Mouse (Mus musculus) liver, adult 2 months (tissue): Measurements from ENCODE around the gene Peli1. TPM values are rescaled to one million over a fixed set of nuclear protein-coding genes. Genes with fewer than 3 reads are reported as not detected.
A peak's percentile ranks its signal among the peaks of the same experiment; 100 is the strongest.

Source experiments
- DNase-seq: peaks from one replicate; pipeline ENCODE4 v3.0.0-alpha.2; 2011; ENCODE audit warnings: low read depth, low spot score; ENCODE audit errors: extremely low read depth
- H3K27ac ChIP-seq: fragments of 200-500 bp; replicated peaks from 2 replicates; pipeline ENCODE4 v1.5.1; 2012; ENCODE audit warnings: low read depth, mild to moderate bottlenecking, control low read depth, inconsistent platforms, low read length; ENCODE audit not compliant: insufficient read depth
- H3K27me3 ChIP-seq: fragments of 200-500 bp; 2 replicates; pipeline ENCODE4 v1.6.1; 2012; ENCODE audit warnings: mild to moderate bottlenecking, moderate library complexity, low read length, inconsistent platforms; ENCODE audit not compliant: control insufficient read depth, insufficient read depth
- H3K36me3 ChIP-seq: fragments of 200-500 bp; 2 replicates; pipeline ENCODE4 v1.6.1; 2012; ENCODE audit warnings: low read length, inconsistent platforms; ENCODE audit not compliant: control insufficient read depth, insufficient read depth
- H3K4me1 ChIP-seq: fragments of 200-500 bp; 2 replicates; pipeline ENCODE4 v1.6.1; 2011; ENCODE audit warnings: low read length; ENCODE audit not compliant: control insufficient read depth, insufficient read depth
- H3K4me3 ChIP-seq: fragments of 200-500 bp; 2 replicates; pipeline ENCODE4 v1.5.1; 2011; ENCODE audit warnings: low read depth, mild to moderate bottlenecking, control low read depth, low read length, moderate library complexity; ENCODE audit not compliant: insufficient read depth
- H3K79me2 ChIP-seq: fragments of 200-500 bp; 2 replicates; pipeline ENCODE4 v1.6.1; 2012; ENCODE audit warnings: inconsistent platforms, mild to moderate bottlenecking, low read length, moderate library complexity; ENCODE audit not compliant: control insufficient read depth, insufficient read depth
- H3K9ac ChIP-seq: fragments of 200-500 bp; 2 replicates; pipeline ENCODE4 v1.6.1; 2012; ENCODE audit warnings: low read depth, mild to moderate bottlenecking, control low read depth, inconsistent platforms, low read length
- CTCF ChIP-seq: fragments of 200-500 bp; IDR thresholded peaks from 2 replicates; pipeline ENCODE4 v1.5.1; 2011; ENCODE audit warnings: low read depth, low read length, control low read depth
- POLR2A ChIP-seq: fragments of 200-500 bp; IDR thresholded peaks from 2 replicates; pipeline ENCODE4 v1.6.1; 2011; ENCODE audit warnings: low read length, control low read depth; ENCODE audit not compliant: insufficient read depth; ENCODE audit errors: extremely low read depth
- WGBS: fragments of 180-500 bp; shearing (Covaris S2); methylation state at CpG from one replicate; pipeline ENCODE4 v1.1.7; 2018; 5-methylcytosine and 5-hydroxymethylcytosine counted together
- polyA plus RNA-seq: library from polyadenylated mRNA; depleted of rRNA; stranded (reverse); fragments of >200 nt; gene quantifications from 2 replicates; pipeline ENCODE4 v1.2.3, GENCODE M21; 2012
- total RNA-seq: library from RNA; depleted of rRNA; stranded (reverse); fragments of >200 nt; gene quantifications from 2 replicates; pipeline ENCODE4 v1.2.3, GENCODE M21; 2014

Gene Peli1
- total and polyA plus RNA-seq, 2 experiments = 7.5 to 15.4 TPM

DNA sequence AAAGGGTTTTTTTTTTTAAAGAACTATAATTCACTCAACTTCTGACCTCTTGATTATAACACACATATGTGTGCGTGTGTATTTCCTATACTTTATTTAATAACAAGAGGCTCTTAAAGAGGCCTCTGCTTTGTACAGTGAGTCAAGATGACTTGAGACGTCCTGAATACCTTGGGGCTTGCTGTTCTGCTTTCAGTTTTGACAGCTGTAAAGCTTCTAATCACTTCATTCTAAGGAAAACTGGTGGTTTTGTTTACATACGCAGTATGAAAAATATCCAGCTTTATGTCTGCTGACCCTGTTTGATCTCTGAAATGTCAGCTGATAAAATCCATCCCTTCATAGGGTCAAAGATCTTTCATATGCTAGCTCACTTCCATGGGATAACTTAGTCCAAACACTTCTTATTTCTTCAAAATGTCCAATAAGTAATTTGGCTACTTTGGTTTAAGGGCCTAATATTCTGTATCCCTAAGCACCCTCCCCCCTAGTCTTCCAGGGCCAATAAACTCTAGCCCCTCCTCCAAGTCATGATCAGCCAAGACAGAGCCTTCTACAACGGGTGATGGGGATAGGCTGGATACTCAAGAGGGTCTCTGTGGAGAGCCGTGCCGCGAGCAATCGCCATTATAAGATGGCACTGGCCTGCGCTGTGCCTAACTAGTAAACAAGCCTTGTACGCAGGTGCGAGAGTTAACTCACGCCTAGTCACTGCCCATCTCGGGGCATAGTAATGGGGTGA lies 34.8 kb upstream of the Peli1 start:
- Histone ChIP-seq H3K27ac (no peak overlapping the region), H3K9ac (no peak overlapping the region), H3K4me3 (no peak overlapping the region), H3K36me3 (no peaks in the 10 kb centered on the region), H3K4me1 (peaks cover 5% of the 10 kb centered on the region), H3K27me3 (no peaks in the 10 kb centered on the region), H3K79me2 (no peaks in the 10 kb centered on the region)
- TF ChIP-seq CTCF = no peak
- no peak for TF ChIP-seq POLR2A
- no peak for DNase-seq
- WGBS = 93% methylated on average over 13 of the region's 13 CpGs

DNA sequence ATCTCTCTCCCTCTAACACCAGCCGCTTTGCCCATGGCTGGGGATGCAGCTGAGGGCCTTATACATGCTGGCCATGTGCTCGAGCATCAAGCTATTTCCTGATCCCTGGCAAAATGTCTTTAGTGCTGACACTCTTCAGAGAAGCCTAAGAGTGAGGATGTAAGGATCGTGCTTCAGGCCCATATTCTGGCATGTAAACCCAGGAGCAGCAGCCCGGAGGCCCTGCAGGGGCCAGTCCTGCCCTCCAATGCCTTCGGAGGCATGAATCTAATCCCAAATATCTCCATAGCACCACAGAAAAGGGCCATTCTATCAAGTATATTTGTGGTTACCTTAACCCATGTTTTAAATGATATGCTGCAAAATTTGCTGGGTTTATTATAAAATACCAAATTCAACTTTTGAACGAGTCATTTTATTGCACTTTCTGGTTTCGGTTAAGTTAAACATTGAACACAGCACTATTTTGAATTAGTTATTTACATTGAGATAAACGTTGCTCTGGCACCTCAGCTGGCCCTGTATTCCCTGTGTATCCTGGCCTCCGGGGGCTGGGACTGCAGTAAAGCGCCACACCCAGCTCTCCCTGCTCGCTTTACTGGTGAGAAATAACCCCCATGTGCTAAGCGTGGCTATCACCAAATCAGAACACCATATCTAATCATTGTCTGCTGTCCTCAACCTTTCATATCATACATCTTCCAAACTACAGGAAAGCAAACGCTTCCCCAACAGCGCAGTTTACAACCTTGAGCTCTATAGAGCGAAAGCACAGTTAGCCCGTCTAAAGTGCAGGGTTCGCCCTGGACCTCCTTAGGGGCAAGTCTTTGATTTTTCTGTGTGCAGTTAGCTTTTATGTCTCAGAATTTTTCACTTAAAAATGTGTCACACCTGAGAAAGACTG lies 33.3 kb upstream of the Peli1 start:
- DNase-seq = peak; percentile 83
- no peak for TF ChIP-seq CTCF
- TF ChIP-seq POLR2A = no peak
- H3K79me2 ChIP-seq = no peaks in the 10 kb centered on the region
- 40% methylated on average over 17 of the region's 17 CpGs for WGBS
- H3K36me3 ChIP-seq = no peaks in the 10 kb centered on the region
- peak overlapping the region; percentile 62 for H3K9ac ChIP-seq
- H3K27me3 ChIP-seq = no peaks in the 10 kb centered on the region
- H3K27ac ChIP-seq = peak overlapping the region; percentile 95
- H3K4me1 ChIP-seq = peaks cover 5% of the 10 kb centered on the region
- H3K4me3 ChIP-seq = no peak overlapping the region; the same call in 1 of the 2 replicates

DNA sequence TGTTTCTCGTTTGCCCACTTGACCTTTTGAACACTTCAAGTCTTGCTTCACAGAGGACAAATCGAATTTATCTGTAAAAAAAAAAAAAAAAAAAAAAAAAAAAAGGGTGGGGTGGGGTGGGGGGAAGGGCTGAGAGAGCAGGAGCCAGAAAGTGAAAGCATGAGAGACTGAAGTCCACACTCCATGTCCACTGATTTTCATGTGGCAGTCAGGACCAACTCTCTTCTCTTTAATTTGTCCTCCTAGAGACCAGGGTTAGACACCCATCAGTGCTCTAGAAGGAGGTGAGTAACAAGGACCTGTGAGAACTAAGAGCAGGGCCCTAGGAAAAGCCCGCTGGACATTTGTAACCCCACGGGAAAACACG lies 32.7 kb upstream of the Peli1 start:
- no peak overlapping the region for H3K4me3 ChIP-seq
- H3K36me3 ChIP-seq = no peaks in the 10 kb centered on the region
- H3K4me1 ChIP-seq = peaks cover 5% of the 10 kb centered on the region
- no peak for DNase-seq
- 53% methylated on average over 5 of the region's 5 CpGs for WGBS
- H3K27ac ChIP-seq = peak overlapping the region; percentile 95
- TF ChIP-seq CTCF = no peak
- TF ChIP-seq POLR2A = no peak
- no peaks in the 10 kb centered on the region for H3K79me2 ChIP-seq
- no peaks in the 10 kb centered on the region for H3K27me3 ChIP-seq
- H3K9ac ChIP-seq = no peak overlapping the region

DNA sequence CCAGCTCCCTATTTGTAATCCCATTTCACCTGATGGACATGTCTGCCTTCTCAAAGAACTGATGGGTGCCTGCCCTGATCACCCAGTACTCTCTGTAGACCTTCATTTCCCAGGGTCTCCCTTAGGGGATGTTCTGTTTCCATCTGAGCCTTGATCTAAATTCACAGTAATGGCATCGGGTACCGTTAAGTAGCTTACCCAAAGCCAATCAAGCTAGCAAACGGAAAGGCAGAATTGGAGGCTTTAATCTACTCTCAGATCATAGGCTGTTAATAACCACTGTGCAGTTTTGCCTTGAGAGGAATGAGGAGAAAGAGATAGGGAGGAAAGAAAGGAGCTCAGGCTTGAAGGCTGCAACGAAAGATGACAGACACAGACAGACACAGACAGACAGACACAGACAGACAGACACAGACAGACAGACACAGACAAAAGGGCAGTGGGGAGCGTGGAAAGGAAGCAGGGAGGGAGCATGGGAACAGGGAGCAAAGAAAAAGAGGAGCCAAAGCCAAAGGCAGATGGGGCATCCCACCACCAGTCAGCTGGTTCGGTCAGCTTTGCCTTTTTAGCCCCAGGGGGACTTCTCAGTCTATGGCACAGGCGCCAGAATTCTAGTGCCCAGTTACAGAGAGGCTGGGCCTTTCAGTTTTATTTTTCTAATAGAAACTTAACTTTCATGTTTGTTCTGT lies 30.6 kb upstream of the Peli1 start:
- H3K27me3 ChIP-seq = no peaks in the 10 kb centered on the region
- no peak for TF ChIP-seq CTCF
- no peak for TF ChIP-seq POLR2A
- no peak overlapping the region for H3K4me3 ChIP-seq
- no peak overlapping the region for H3K27ac ChIP-seq
- DNase-seq = no peak
- 94% methylated on average over 7 of the region's 7 CpGs for WGBS
- no peaks in the 10 kb centered on the region for H3K79me2 ChIP-seq
- no peaks in the 10 kb centered on the region for H3K36me3 ChIP-seq
- peaks cover 5% of the 10 kb centered on the region for H3K4me1 ChIP-seq
- no peak overlapping the region for H3K9ac ChIP-seq

DNA sequence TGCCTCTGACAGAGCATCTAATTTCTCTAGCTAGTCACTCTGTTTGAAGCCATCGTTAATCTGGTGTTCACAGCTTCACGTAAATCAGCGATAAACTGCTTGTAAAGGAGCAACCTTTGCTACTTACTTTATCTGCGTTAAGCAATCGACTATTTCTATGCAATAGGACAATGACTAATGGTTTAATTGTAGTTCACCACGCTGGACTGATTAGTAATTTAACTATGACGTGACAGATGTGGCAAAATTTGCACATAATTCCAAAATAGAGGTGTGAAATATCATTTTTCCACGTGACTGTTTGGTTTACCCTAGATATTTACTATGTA lies 30.1 kb upstream of the Peli1 start:
- DNase-seq = peak; percentile 65
- Histone ChIP-seq H3K27ac (no peak overlapping the region), H3K36me3 (no peaks in the 10 kb centered on the region), H3K4me3 (no peak overlapping the region), H3K4me1 (peaks cover 5% of the 10 kb centered on the region), H3K9ac (no peak overlapping the region), H3K79me2 (no peaks in the 10 kb centered on the region), H3K27me3 (no peaks in the 10 kb centered on the region)
- 47% methylated on average over 8 of the region's 8 CpGs for whole genome bisulfite sequencing
- TF ChIP-seq CTCF = no peak

DNA sequence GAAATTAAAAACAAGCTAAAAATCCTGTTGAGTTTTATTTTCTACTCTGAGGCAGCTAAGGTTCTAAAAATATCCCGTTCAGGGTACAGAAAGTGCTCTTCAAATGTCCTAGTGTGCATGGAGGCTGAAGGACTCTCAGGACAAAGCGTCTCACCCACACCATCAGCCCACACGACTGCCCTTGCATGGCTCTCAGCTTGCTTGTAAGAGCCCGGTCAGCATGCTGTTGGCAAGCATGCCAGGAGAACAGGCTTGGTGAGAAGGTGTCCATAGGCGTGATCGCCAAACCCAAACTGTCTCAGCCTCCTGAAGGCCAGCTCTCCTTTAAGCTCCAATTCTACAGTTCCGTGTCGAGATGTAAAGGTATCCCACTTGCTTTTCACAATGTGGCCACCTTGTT lies 29.7 kb upstream of the Peli1 start:
- Histone ChIP-seq H3K36me3 (no peaks in the 10 kb centered on the region), H3K27me3 (no peaks in the 10 kb centered on the region), H3K9ac (no peak overlapping the region), H3K79me2 (no peaks in the 10 kb centered on the region), H3K4me1 (peaks cover 5% of the 10 kb centered on the region), H3K27ac (no peak overlapping the region), H3K4me3 (no peak overlapping the region)
- WGBS = 88% methylated on average over 8 of the region's 8 CpGs
- DNase-seq = no peak
- TF ChIP-seq POLR2A (no peak), CTCF (no peak)
